10 mouse cellular contexts compared by ENCODE assay signal in genomic region chr11:109970521-109970920, GRCm38 (mm10). TPM values are rescaled to one million over a fixed set of nuclear protein-coding genes. Genes with fewer than 3 reads are reported as not detected.
"Had no signal": no experiment of that assay in that cellular context is flagged by ENCODE, and none has a peak within 500 bp of the region (broad histone marks: within the 10 kb centered on the region; RNA-seq: fewer than 3 reads in every experiment).

No protein-coding gene starts in this region.

- H3K36me3 ChIP-seq: limb, embryonic 15.5 days; midbrain, embryonic 13.5 days had no signal

- H3K27ac ChIP-seq: limb, embryonic 15.5 days; liver, embryonic 14.5 days; midbrain, embryonic 13.5 days had no signal

- H3K4me3 ChIP-seq: limb, embryonic 15.5 days; midbrain, embryonic 13.5 days had no signal

- H3K9me3 ChIP-seq: limb, embryonic 15.5 days had no signal

- H3K9ac ChIP-seq: limb, embryonic 15.5 days; liver, embryonic 14.5 days; midbrain, embryonic 13.5 days had no signal

- H3K4me1 ChIP-seq: limb, embryonic 15.5 days; midbrain, embryonic 13.5 days had no signal

- H3K4me2 ChIP-seq: limb, embryonic 15.5 days; midbrain, embryonic 13.5 days had no signal

- ATAC-seq: inflammation-experienced regulatory T-cells, adult 6 months; intestine, postnatal 0 days; midbrain, embryonic 13.5 days had no signal

- H3K27me3 ChIP-seq: limb, embryonic 15.5 days; midbrain, embryonic 13.5 days had no signal

- DNase-seq: layer of hippocampus, adult 9-11 months; layer of hippocampus, postnatal 36 days; lung, adult 18-20 months; right cerebral cortex, postnatal 25 days; thymus, postnatal 36 days had no signal

RNA-seq across cellular contexts. Expression of gene Abca8b, which starts 25.1 kb away (rescaled TPM):
- polyA plus RNA-seq: inflammation-experienced regulatory T-cells, adult 6 months had no signal
